Mouse (Mus musculus): Measurements from ENCODE around the gene Jtb. TPM values are rescaled to one million over a fixed set of nuclear protein-coding genes. Genes with fewer than 3 reads are reported as not detected.
"Not testable (repeated sequence)": the region's sequence is repeated elsewhere in the genome, so short reads cannot be mapped to it uniquely, and the experiment has no call there.

Gene Jtb
- polyA plus RNA-seq, 1 experiment from 2014 or later = 114 TPM

DNA sequence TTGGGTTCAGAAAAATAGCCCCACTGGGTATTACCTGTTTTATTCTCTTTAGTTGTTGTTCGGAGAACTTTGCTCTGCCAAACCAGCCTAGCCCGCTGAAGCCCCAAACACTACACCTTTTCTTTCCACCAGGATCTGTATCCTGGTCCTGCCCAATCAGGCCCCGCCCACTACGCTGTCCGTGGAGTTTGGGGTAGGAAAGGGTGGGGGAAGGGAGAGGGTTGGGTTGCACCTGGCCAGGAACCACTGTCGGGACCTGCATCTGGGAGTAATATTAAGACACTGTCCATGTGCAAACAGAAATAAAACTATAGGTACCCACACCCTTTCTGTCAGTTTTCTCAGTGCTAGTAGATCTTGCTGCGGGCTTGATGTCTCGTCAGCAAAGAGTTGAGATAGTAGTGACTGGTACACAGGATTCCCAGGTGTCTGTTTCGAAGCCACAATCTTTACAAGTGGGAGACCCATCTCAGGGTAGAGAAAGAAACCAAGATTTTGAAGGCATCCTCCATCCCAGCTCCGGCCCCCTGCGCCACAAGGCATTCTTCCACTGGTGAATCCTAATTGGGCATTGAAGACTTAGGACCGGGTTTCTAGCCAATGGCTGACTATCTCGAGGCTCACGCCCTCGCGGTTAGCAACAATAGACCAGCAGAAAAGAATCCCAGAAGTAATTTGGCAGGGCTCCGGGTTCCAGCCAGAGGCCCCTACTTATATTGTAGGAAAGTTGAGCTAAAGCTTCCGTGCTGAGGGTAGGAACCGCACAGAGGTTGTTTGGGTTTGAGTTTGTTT, 11.8 kb downstream of the Jtb start, which contains the start of gene Creb3l4:
Gene Creb3l4, minus strand, starts transcription at position 529 of the 792 bp plus-strand sequence.
- Histone ChIP-seq H3K27me3 (replicated peaks; ENCODE audit: control insufficient read depth, insufficient read depth, low read length) (no peaks in the 10 kb centered on the region), H3K4me3 (ENCODE audit: low read depth, low read length) (peak within 1 kb of the TSS; percentile 33), H3K4me1 (ENCODE audit: control insufficient read depth, insufficient read depth, low read length) (peaks cover 13% of the 10 kb centered on the region), H3K36me3 (ENCODE audit: control insufficient read depth, insufficient read depth, low read length) (no peaks in the 10 kb centered on the region), H3K9me3 (ENCODE audit: control insufficient read depth, low read length) (no peaks in the 10 kb centered on the region), H3K9ac (ENCODE audit: low read depth, low read length) (peak within 1 kb of the TSS; percentile 54), H3K27ac (replicated peaks; ENCODE audit: low read depth, low read length) (peak within 1 kb of the TSS; percentile 88), H3K4me2 (ENCODE audit: low read depth, low read length) (peak within 1 kb of the TSS; percentile 66)
- peak; percentile 79 for ATAC-seq (ENCODE audit: low read depth)
- peak; percentile 95 for DNase-seq (ENCODE audit: low spot score)
- WGBS = 4% methylated on average over 19 of the region's 19 CpGs

- ATAC-seq (ENCODE audit: low read depth) (no peak), DNase-seq (ENCODE audit: low spot score) (peak; percentile 47)
- no peak overlapping the region for H3K27ac ChIP-seq (replicated peaks; ENCODE audit: low read depth, low read length)
- no peak overlapping the region for H3K4me2 ChIP-seq (ENCODE audit: low read depth, low read length)
- no peaks in the 10 kb centered on the region for H3K27me3 ChIP-seq (replicated peaks; ENCODE audit: control insufficient read depth, insufficient read depth, low read length)
- H3K9me3 ChIP-seq (ENCODE audit: control insufficient read depth, low read length) = no peaks in the 10 kb centered on the region
- no peak overlapping the region for H3K4me3 ChIP-seq (ENCODE audit: low read depth, low read length)
- H3K4me1 ChIP-seq (ENCODE audit: control insufficient read depth, insufficient read depth, low read length) = peaks cover 16% of the 10 kb centered on the region
- 51% methylated on average over 2 of the region's 2 CpGs for WGBS
- peaks cover 7% of the 10 kb centered on the region; the same call in 1 of the 2 replicates for H3K36me3 ChIP-seq (ENCODE audit: control insufficient read depth, insufficient read depth, low read length)
- no peak overlapping the region for H3K9ac ChIP-seq (ENCODE audit: low read depth, low read length)
These were observed 14.0 kb downstream of the Jtb start for GRCm38 (mm10) chr3:90245406-90245805.

GRCm38 (mm10) chr3:90247630-90247959, 16.2 kb downstream of the Jtb start:
- no peaks in the 10 kb centered on the region for H3K9me3 ChIP-seq (ENCODE audit: control insufficient read depth, low read length)
- WGBS = 0% methylated on average over 3 of the region's 3 CpGs
- H3K4me3 ChIP-seq (ENCODE audit: low read depth, low read length) = peak overlapping the region; percentile 76
- H3K27me3 ChIP-seq (replicated peaks; ENCODE audit: control insufficient read depth, insufficient read depth, low read length) = no peaks in the 10 kb centered on the region
- peak overlapping the region; percentile 74 for H3K4me2 ChIP-seq (ENCODE audit: low read depth, low read length)
- H3K36me3 ChIP-seq (ENCODE audit: control insufficient read depth, insufficient read depth, low read length) = peaks cover 21% of the 10 kb centered on the region
- peaks cover 16% of the 10 kb centered on the region for H3K4me1 ChIP-seq (ENCODE audit: control insufficient read depth, insufficient read depth, low read length)
- ATAC-seq (ENCODE audit: low read depth) (peak; percentile 12; the same call in 1 of the 2 replicates), DNase-seq (ENCODE audit: low spot score) (no peak)
- H3K9ac ChIP-seq (ENCODE audit: low read depth, low read length) = peak overlapping the region; percentile 87
- peak overlapping the region; percentile 95 for H3K27ac ChIP-seq (replicated peaks; ENCODE audit: low read depth, low read length)

DNA sequence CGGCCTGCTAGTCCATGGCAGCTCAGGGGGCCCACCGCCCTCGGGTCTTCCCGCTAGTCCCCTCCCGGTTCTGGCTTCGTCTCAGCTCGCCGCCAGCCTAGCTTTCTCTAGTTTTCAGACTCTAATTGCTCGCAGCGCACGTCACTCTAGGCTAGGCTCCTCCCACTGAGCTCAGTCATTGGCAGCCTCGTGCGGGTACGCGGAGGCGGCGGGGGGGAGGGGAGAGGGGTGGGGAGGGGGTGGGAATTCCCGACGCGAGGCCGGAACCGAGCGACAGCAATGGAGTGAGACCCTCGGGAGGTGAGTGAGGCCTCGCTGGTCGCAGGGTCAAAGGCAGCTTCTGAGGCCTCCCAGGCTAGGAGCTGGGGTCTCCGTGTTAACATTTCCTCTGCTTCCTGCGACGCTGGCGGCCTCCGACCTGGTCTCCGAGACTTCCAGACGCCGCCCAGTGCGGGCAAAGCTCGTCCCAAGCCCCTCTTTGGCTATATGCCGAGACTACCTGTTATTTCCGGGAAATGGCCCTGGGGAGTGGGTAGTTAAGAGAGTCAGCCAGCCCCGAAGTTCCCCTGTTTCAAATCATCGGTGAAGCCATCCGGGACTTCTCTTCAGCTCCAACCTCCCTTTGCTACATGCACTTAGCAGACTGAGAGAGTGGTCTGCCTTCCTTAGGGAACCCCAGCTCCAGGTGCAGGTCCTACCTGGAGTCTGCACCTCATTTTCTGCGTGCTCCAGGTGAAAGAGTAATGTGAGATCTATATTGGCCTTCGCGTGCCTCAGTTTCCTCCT, 16.8 kb downstream of the Jtb start, which contains the start of gene Slc39a1:
Gene Slc39a1, plus strand, starts transcription at position 213 of the 786 bp plus-strand sequence.
- peaks cover 21% of the 10 kb centered on the region for H3K36me3 ChIP-seq (ENCODE audit: control insufficient read depth, insufficient read depth, low read length)
- peak within 1 kb of the TSS; percentile 87 for H3K9ac ChIP-seq (ENCODE audit: low read depth, low read length)
- H3K27me3 ChIP-seq (replicated peaks; ENCODE audit: control insufficient read depth, insufficient read depth, low read length) = no peaks in the 10 kb centered on the region
- ATAC-seq (ENCODE audit: low read depth) (peak; percentile 94), DNase-seq (ENCODE audit: low spot score) (peak; percentile 99)
- H3K4me2 ChIP-seq (ENCODE audit: low read depth, low read length) = peak within 1 kb of the TSS; percentile 74
- under 1% methylated on average over 29 of the region's 44 CpGs for WGBS
- no peaks in the 10 kb centered on the region for H3K9me3 ChIP-seq (ENCODE audit: control insufficient read depth, low read length)
- H3K27ac ChIP-seq (replicated peaks; ENCODE audit: low read depth, low read length) = peak within 1 kb of the TSS; percentile 95
- H3K4me3 ChIP-seq (ENCODE audit: low read depth, low read length) = peak within 1 kb of the TSS; percentile 76
- H3K4me1 ChIP-seq (ENCODE audit: control insufficient read depth, insufficient read depth, low read length) = peaks cover 11% of the 10 kb centered on the region

DNA sequence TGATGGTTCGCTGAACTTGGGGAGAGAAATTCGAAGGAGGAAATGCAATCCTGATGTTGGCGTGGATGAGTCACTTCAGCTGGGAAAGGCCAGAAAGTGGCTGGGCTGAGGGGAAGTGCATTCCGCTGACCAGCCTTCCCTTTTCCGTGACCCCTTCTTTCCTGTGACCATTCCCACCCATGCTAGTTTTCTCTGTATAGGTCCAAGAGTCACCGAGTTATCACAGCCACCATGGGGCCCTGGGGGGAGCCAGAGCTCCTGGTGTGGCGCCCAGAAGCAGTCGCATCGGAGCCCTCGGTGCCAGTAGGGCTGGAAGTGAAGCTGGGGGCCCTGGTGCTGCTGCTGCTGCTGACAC, 17.3 kb downstream of the Jtb start:
- DNase-seq (ENCODE audit: low spot score) (peak; percentile 48), ATAC-seq (ENCODE audit: low read depth) (no peak)
- Histone ChIP-seq H3K9me3 (ENCODE audit: control insufficient read depth, low read length) (no peaks in the 10 kb centered on the region), H3K36me3 (ENCODE audit: control insufficient read depth, insufficient read depth, low read length) (peaks cover 21% of the 10 kb centered on the region), H3K4me2 (ENCODE audit: low read depth, low read length) (peak overlapping the region; percentile 74), H3K27me3 (replicated peaks; ENCODE audit: control insufficient read depth, insufficient read depth, low read length) (no peaks in the 10 kb centered on the region), H3K9ac (ENCODE audit: low read depth, low read length) (peak overlapping the region; percentile 87), H3K4me1 (ENCODE audit: control insufficient read depth, insufficient read depth, low read length) (peaks cover 5% of the 10 kb centered on the region), H3K27ac (replicated peaks; ENCODE audit: low read depth, low read length) (peak overlapping the region; percentile 95), H3K4me3 (ENCODE audit: low read depth, low read length) (peak overlapping the region; percentile 76)
- WGBS = 3% methylated on average over 9 of the region's 10 CpGs

DNA sequence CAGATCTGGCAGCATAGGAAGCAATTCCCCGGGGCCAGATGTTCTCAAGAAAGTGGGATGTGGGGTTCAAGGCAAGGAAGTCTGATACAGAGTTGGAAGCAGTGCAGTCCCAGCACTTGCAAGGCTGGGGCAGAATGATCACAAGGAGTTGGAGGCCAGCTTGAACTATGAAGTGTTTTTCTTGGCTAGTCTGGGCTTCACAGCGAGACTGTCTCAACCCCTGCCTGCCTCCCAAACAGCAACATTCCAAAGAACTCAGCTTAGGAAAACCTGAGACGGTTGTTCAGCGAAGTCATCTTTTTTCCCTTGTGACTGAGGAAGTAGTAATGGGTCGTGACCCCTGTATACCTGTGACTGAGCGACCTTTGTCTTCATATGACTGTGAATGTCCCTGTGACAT, 19.4 kb downstream of the Jtb start:
- H3K36me3 ChIP-seq (ENCODE audit: control insufficient read depth, insufficient read depth, low read length) = peaks cover 21% of the 10 kb centered on the region
- peaks cover 13% of the 10 kb centered on the region; the same call in 1 of the 2 replicates for H3K4me1 ChIP-seq (ENCODE audit: control insufficient read depth, insufficient read depth, low read length)
- no peak overlapping the region for H3K27ac ChIP-seq (replicated peaks; ENCODE audit: low read depth, low read length)
- no peak overlapping the region for H3K4me3 ChIP-seq (ENCODE audit: low read depth, low read length)
- WGBS = 78% methylated on average over 6 of the region's 6 CpGs
- no peak overlapping the region for H3K9ac ChIP-seq (ENCODE audit: low read depth, low read length)
- H3K27me3 ChIP-seq (replicated peaks; ENCODE audit: control insufficient read depth, insufficient read depth, low read length) = no peaks in the 10 kb centered on the region
- DNase-seq (ENCODE audit: low spot score) = no peak
- no peaks in the 10 kb centered on the region for H3K9me3 ChIP-seq (ENCODE audit: control insufficient read depth, low read length)
- no peak overlapping the region for H3K4me2 ChIP-seq (ENCODE audit: low read depth, low read length)
- no peak for ATAC-seq (ENCODE audit: low read depth)

DNA sequence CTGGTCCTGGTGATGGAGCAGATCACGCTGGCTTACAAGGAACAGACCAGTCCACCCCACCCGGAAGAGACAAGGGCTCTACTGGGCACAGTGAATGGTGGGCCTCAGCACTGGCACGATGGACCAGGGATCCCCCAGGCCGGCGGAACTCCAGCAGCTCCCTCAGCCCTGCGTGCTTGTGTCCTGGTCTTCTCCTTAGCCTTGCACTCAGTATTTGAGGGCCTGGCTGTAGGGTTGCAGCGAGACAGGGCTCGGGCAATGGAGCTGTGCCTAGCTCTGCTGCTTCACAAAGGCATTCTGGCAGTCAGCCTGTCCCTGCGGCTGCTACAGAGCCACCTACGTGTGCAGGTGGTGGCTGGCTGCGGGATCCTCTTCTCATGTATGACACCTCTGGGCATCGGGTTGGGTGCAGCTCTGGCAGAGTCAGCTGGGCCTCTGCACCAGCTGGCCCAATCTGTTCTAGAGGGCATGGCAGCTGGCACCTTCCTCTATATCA, 20.4 kb downstream of the Jtb start:
- H3K4me1 ChIP-seq (ENCODE audit: control insufficient read depth, insufficient read depth, low read length) = peaks cover 15% of the 10 kb centered on the region; the same call in 1 of the 2 replicates
- not testable (repeated sequence) for H3K9me3 ChIP-seq (ENCODE audit: control insufficient read depth, low read length); H3K27ac ChIP-seq (replicated peaks; ENCODE audit: low read depth, low read length); H3K9ac ChIP-seq (ENCODE audit: low read depth, low read length); H3K4me3 ChIP-seq (ENCODE audit: low read depth, low read length); H3K27me3 ChIP-seq (replicated peaks; ENCODE audit: control insufficient read depth, insufficient read depth, low read length); H3K4me2 ChIP-seq (ENCODE audit: low read depth, low read length); ATAC-seq (ENCODE audit: low read depth); DNase-seq (ENCODE audit: low spot score)
- WGBS = 98% methylated on average over 8 of the region's 12 CpGs
- peaks cover 24% of the 10 kb centered on the region for H3K36me3 ChIP-seq (ENCODE audit: control insufficient read depth, insufficient read depth, low read length)

- 96% methylated on average over 2 of the region's 2 CpGs for WGBS
- not testable (repeated sequence) for ATAC-seq (ENCODE audit: low read depth)
- peaks cover 15% of the 10 kb centered on the region; the same call in 1 of the 2 replicates for H3K4me1 ChIP-seq (ENCODE audit: control insufficient read depth, insufficient read depth, low read length)
These were observed 21.3 kb downstream of the Jtb start for GRCm38 (mm10) chr3:90252659-90253058.

More at GRCm38 (mm10) chr3:90252659-90253058, 21.3 kb downstream of the Jtb start:
- not testable (repeated sequence) for H3K27me3 ChIP-seq (replicated peaks; ENCODE audit: control insufficient read depth, insufficient read depth, low read length); H3K27ac ChIP-seq (replicated peaks; ENCODE audit: low read depth, low read length); H3K9me3 ChIP-seq (ENCODE audit: control insufficient read depth, low read length); H3K4me2 ChIP-seq (ENCODE audit: low read depth, low read length); H3K9ac ChIP-seq (ENCODE audit: low read depth, low read length); DNase-seq (ENCODE audit: low spot score); H3K4me3 ChIP-seq (ENCODE audit: low read depth, low read length)
- H3K36me3 ChIP-seq (ENCODE audit: control insufficient read depth, insufficient read depth, low read length) = peaks cover 32% of the 10 kb centered on the region

All from embryonic facial prominence, embryonic 14.5 days (tissue).